Mouse (Mus musculus) heart, embryonic 11.5 days (tissue): Measurements from ENCODE around the gene Ifi27l2b. TPM values are rescaled to one million over a fixed set of nuclear protein-coding genes. Genes with fewer than 3 reads are reported as not detected.
"Not testable (repeated sequence)": the region's sequence is repeated elsewhere in the genome, so short reads cannot be mapped to it uniquely, and the experiment has no call there.

Experiments used
- ATAC-seq: fragments of 200-750 bp; cut with Nextera tagmentation; replicated peaks from 2 replicates; pipeline ENCODE4 v1.8.0; 2017; ENCODE audit warnings: moderate library complexity; ENCODE audit not compliant: insufficient number of reproducible peaks, low FRiP score, low TSS enrichment
- H3K27ac ChIP-seq: fragments of 300-500 bp; sonication (generic); 2 replicates; pipeline ENCODE4 v1.5.1; 2014; ENCODE audit warnings: mild to moderate bottlenecking, low read depth, low read length
- H3K27me3 ChIP-seq: fragments of 300-500 bp; sonication (generic); 2 replicates; pipeline ENCODE4 v1.6.1; 2014; ENCODE audit warnings: mild to moderate bottlenecking, low read length, mixed read lengths; ENCODE audit not compliant: control insufficient read depth, insufficient read depth
- H3K36me3 ChIP-seq: fragments of 300-500 bp; sonication (generic); 2 replicates; pipeline ENCODE4 v1.6.1; 2014; ENCODE audit warnings: mild to moderate bottlenecking, low read length, moderate library complexity, mixed read lengths; ENCODE audit not compliant: control insufficient read depth, insufficient read depth
- H3K4me1 ChIP-seq: fragments of 300-500 bp; sonication (generic); 2 replicates; pipeline ENCODE4 v1.6.1; 2014; ENCODE audit warnings: low read length; ENCODE audit not compliant: control insufficient read depth, insufficient read depth
- H3K4me2 ChIP-seq: fragments of 300-500 bp; sonication (generic); 2 replicates; pipeline ENCODE4 v1.6.1; 2014; ENCODE audit warnings: mild to moderate bottlenecking, moderate library complexity
- H3K4me3 ChIP-seq: fragments of 300-500 bp; sonication (generic); 2 replicates; pipeline ENCODE4 v1.5.1; 2014; ENCODE audit warnings: low read depth, low read length
- H3K9ac ChIP-seq: fragments of 300-500 bp; sonication (generic); 2 replicates; pipeline ENCODE4 v1.6.1; 2014; ENCODE audit warnings: mild to moderate bottlenecking, low read depth, low read length, moderate library complexity
- H3K9me3 ChIP-seq: fragments of 300-500 bp; sonication (generic); replicated peaks from 2 replicates; pipeline ENCODE4 v1.6.1; 2016; ENCODE audit warnings: low read length; ENCODE audit not compliant: control insufficient read depth
- WGBS: fragments of 180-500 bp; shearing (Covaris S2); extraction: QIAGEN DNeasy Blood & Tissue Kit; methylation state at CpG from one replicate; pipeline ENCODE4 v1.1.7; 2014; ENCODE audit not compliant: insufficient replicate concordance; 5-methylcytosine and 5-hydroxymethylcytosine counted together
- polyA plus RNA-seq: library from polyadenylated mRNA; unstranded; fragments of >200 nt; fragmentation: Nextera tagmentation; extraction: Ambion mirVana; gene quantifications from 2 replicates; pipeline ENCODE4 v1.2.1, GENCODE M21; 2014

Ifi27l2b gene
- polyA plus RNA-seq, 1 experiment from 2014 or later: not detected

DNA sequence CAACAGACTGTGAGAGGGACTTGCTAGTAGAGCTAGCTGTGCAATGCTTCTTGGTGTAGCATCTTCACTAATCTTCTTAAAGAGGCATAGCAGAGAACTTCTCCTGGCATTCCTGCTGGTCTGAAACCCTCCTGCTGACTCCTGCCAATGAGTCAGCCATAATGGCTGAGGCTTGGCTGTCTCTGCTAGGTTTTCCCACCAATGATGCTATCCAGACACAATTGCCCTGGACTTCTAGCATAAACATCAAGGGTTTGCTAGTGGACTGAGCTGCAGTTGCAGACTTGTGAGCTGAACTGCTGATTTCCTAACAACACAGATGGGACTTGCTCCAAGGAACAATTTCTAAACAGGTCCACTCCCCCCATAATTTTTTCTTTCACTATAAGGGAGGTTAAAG is 3.7 kb downstream of the Ifi27l2b start:
- no peak for ATAC-seq
- Histone ChIP-seq H3K9ac (no peak overlapping the region), H3K27me3 (no peaks in the 10 kb centered on the region), H3K4me2 (no peak overlapping the region), H3K9me3 (no peaks in the 10 kb centered on the region), H3K4me3 (no peak overlapping the region), H3K4me1 (no peaks in the 10 kb centered on the region), H3K36me3 (no peaks in the 10 kb centered on the region), H3K27ac (no peak overlapping the region)

DNA sequence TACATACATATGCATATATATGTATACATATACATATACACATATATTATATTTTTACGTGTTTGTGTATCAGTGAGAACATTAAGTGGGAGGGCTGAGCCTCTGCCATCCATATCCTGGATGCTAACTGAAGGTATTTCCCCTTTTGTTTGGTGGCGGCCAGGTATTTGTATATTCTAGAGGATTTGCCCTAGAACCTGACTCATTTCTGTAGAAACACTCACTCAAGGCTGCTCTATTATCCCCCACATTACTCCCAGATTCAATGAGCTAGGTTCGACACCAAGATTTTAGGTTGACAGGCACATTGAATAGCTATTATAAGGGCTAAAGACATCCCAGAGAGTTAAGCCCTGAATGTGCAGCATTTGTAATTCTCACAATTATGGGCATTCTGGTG is 12.0 kb downstream of the Ifi27l2b start:
- no peaks in the 10 kb centered on the region for H3K4me1 ChIP-seq
- WGBS: 75% methylated on average over 3 of the region's 3 CpGs
- no peak overlapping the region for H3K9ac ChIP-seq
- H3K4me2 ChIP-seq: no peak overlapping the region
- H3K9me3 ChIP-seq: no peaks in the 10 kb centered on the region
- no peak overlapping the region for H3K27ac ChIP-seq
- H3K4me3 ChIP-seq: no peak overlapping the region
- H3K27me3 ChIP-seq: no peaks in the 10 kb centered on the region
- no peaks in the 10 kb centered on the region for H3K36me3 ChIP-seq
- ATAC-seq: no peak

GRCm38 (mm10) chr12:103444261-103444660 is 12.8 kb downstream of the Ifi27l2b start:
- not testable (repeated sequence) for H3K27ac ChIP-seq, ATAC-seq, H3K9ac ChIP-seq, H3K4me3 ChIP-seq, H3K4me1 ChIP-seq, H3K4me2 ChIP-seq, H3K9me3 ChIP-seq, H3K36me3 ChIP-seq, H3K27me3 ChIP-seq
- WGBS: 27% methylated on average over 6 of the region's 7 CpGs

- ATAC-seq: no peak
- Histone ChIP-seq H3K9ac (no peak within 1 kb of the TSS), H3K9me3 (no peaks in the 10 kb centered on the region), H3K27ac (no peak within 1 kb of the TSS), H3K27me3 (no peaks in the 10 kb centered on the region), H3K4me1 (no peaks in the 10 kb centered on the region), H3K36me3 (no peaks in the 10 kb centered on the region), H3K4me3 (no peak within 1 kb of the TSS), H3K4me2 (no peak within 1 kb of the TSS)
- WGBS: 49% methylated on average over 3 of the region's 3 CpGs
Observed at GRCm38 (mm10) chr12:103443524-103443923, 13.5 kb downstream of the Ifi27l2b start, which contains the start of gene Ifi27l2a. TSS of gene Ifi27l2a (minus strand) at chr12:103443680.

- no peaks in the 10 kb centered on the region; the same call in 1 of the 2 replicates for H3K27me3 ChIP-seq
- H3K4me1 ChIP-seq: no peaks in the 10 kb centered on the region
- no peaks in the 10 kb centered on the region for H3K36me3 ChIP-seq
- H3K27ac ChIP-seq: no peak overlapping the region
- no peak overlapping the region for H3K9ac ChIP-seq
- no peak for ATAC-seq
- no peak overlapping the region for H3K4me3 ChIP-seq
- H3K9me3 ChIP-seq: no peaks in the 10 kb centered on the region
- H3K4me2 ChIP-seq: no peak overlapping the region
- WGBS: 89% methylated on average over 1 of the region's 1 CpGs
Observed at GRCm38 (mm10) chr12:103437601-103438000, 19.4 kb downstream of the Ifi27l2b start.

DNA sequence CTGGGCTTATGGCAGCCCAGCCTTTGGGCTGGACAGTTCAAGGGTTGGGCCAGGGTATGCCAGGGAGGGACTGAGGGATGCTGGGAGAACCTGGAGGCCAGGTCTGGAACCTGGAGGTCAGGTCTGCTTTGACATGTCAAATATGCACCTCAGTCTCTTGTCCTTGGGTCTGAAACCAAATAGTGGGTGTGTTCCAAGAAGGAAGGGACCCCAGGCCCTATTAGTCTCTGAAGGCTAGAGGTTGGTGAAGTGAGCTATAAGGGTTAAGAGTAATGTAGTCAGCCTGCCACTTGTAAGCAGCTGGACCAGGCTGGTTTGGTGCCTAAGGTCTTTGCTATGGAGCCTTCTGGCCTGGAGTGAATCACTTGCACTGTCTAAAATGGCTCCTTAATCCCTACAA is 22.2 kb downstream of the Ifi27l2b start:
- Histone ChIP-seq H3K27ac (no peak overlapping the region), H3K4me2 (no peak overlapping the region), H3K4me3 (no peak overlapping the region), H3K36me3 (no peaks in the 10 kb centered on the region), H3K4me1 (no peaks in the 10 kb centered on the region), H3K9ac (no peak overlapping the region), H3K27me3 (no peaks in the 10 kb centered on the region; the same call in 1 of the 2 replicates), H3K9me3 (no peaks in the 10 kb centered on the region)
- no peak for ATAC-seq

DNA sequence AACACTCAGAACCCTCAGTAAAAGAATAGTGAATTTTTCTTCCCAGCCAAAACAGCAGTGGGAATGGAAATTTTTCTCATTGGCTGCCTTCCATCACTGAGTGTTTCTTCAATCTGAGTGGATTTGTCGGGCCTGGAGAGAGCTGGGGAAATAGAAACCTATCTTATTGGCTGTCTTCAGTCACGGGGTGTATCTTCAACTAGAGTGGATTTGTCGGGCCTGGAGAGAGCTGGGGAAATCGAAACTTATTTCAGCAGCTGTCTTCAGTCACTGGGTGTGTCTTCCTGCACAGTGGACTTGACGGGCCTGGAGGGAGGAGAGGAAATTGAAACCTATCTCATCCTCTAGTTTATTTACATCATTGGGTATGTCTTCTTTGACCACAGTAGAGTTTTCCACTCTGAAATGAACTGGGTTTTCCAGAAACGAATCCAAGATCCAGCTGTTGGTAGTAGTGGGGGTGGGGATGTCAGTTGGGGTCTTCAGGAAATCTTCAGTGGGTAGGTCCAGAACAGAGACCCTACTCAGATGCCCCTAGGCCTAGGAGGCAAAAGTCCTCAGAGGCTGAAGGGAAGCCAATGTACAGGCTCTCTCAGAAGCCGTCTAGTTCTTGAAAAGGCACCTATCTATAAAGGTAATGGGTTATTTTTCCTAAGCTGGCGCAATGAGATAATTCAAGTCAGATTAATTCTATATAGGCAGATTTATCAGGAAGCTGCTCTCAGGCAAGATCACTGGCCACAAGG is 22.9 kb downstream of the Ifi27l2b start, which contains the start of gene Ifi27:
Gene Ifi27, plus strand, starts transcription at position 226 of the 746 bp plus-strand sequence.
- Histone ChIP-seq H3K36me3 (no peaks in the 10 kb centered on the region), H3K4me3 (no peak within 1 kb of the TSS), H3K27ac (no peak within 1 kb of the TSS), H3K4me2 (no peak within 1 kb of the TSS), H3K9me3 (no peaks in the 10 kb centered on the region), H3K9ac (no peak within 1 kb of the TSS), H3K4me1 (no peaks in the 10 kb centered on the region), H3K27me3 (no peaks in the 10 kb centered on the region; the same call in 1 of the 2 replicates)
- peak; percentile 36; the same call in 1 of the 2 replicates for ATAC-seq
- 59% methylated on average over 8 of the region's 8 CpGs for WGBS

DNA sequence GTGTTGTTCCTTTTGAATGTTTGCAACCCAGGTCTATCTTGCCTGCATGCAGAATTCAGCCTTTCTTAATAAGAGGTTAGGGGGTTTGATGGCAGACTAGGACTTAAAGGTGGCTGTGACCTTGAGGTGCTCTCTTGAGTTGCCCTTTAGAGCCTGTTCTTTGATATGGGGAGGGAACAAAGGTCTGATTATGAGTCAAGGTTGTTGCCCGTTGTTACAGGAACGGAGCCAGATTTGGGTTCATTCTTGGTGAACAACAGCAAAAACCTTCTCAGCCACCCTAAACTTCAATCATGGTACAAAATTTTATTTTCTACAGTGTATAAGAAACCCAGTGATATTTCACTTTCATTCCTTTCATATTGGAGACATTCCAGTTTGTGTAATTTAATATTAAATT is 23.6 kb downstream of the Ifi27l2b start:
- Histone ChIP-seq H3K27ac (no peak overlapping the region), H3K9ac (no peak overlapping the region), H3K4me1 (no peaks in the 10 kb centered on the region), H3K27me3 (no peaks in the 10 kb centered on the region; the same call in 1 of the 2 replicates), H3K4me3 (no peak overlapping the region), H3K9me3 (no peaks in the 10 kb centered on the region), H3K4me2 (no peak overlapping the region), H3K36me3 (no peaks in the 10 kb centered on the region)
- 76% methylated on average over 2 of the region's 2 CpGs for WGBS
- no peak for ATAC-seq

GRCm38 (mm10) chr12:103426710-103427109 is 30.3 kb downstream of the Ifi27l2b start:
- no peaks in the 10 kb centered on the region for H3K9me3 ChIP-seq
- ATAC-seq: no peak
- H3K36me3 ChIP-seq: peaks cover 3% of the 10 kb centered on the region
- H3K27ac ChIP-seq: no peak overlapping the region
- no peak overlapping the region for H3K4me2 ChIP-seq
- H3K9ac ChIP-seq: no peak overlapping the region
- no peaks in the 10 kb centered on the region for H3K27me3 ChIP-seq
- H3K4me1 ChIP-seq: peaks cover 20% of the 10 kb centered on the region
- 87% methylated on average over 7 of the region's 7 CpGs for WGBS
- H3K4me3 ChIP-seq: no peak overlapping the region
